Comparison of ENCODE assay signal across 23 mouse cellular contexts in genomic region chr3:65629565-65630112, GRCm38 (mm10). TPM values are rescaled to one million over a fixed set of nuclear protein-coding genes. Genes with fewer than 3 reads are reported as not detected.
A peak's percentile ranks its signal among the peaks of the same experiment; 100 is the strongest.
DNase-seq lines count a peak whose midpoint lies in the region; ATAC-seq and TF ChIP-seq lines count a peak whose summit lies in the region.
"Had no signal": no experiment of that assay in that cellular context is flagged by ENCODE, and none has a peak within 500 bp of the region (broad histone marks: within the 10 kb centered on the region; RNA-seq: fewer than 3 reads in every experiment).

No protein-coding gene starts in this region.

- no peak overlapping the region for H3K4me3 ChIP-seq in liver, adult 2 months (ENCODE audit: insufficient read depth, low read depth, low read length)
- H3K4me3 ChIP-seq in liver, postnatal 0 days (ENCODE audit: low read depth, low read length): no peak overlapping the region
- H3K4me3 ChIP-seq in intestine, embryonic 16.5 days (ENCODE audit: low read length): no peak overlapping the region
- H3K4me3 ChIP-seq in small intestine, adult 2 months (ENCODE audit: low read depth, low read length): no peak overlapping the region
- H3K4me3 ChIP-seq: embryonic facial prominence, embryonic 12.5 days; erythroblast, embryonic 14.5 days; forebrain, embryonic 12.5 days; forebrain, embryonic 15.5 days; hindbrain, embryonic 12.5 days; hindbrain, embryonic 15.5 days had no signal

- no peak overlapping the region for H3K4me2 ChIP-seq in liver, postnatal 0 days (ENCODE audit: low read depth, low read length)
- no peak overlapping the region for H3K4me2 ChIP-seq in intestine, embryonic 16.5 days (ENCODE audit: low read depth, low read length)
- H3K4me2 ChIP-seq: embryonic facial prominence, embryonic 12.5 days; forebrain, embryonic 12.5 days; forebrain, embryonic 15.5 days; heart, embryonic 11.5 days; hindbrain, embryonic 12.5 days; hindbrain, embryonic 15.5 days had no signal

- no peak for TF ChIP-seq EP300 in liver, postnatal 0 days (IDR thresholded peaks at IDR 0.05; ENCODE audit: low read depth)

- H3K27ac ChIP-seq in liver, adult 2 months (replicated peaks; ENCODE audit: insufficient read depth, low read depth, low read length): no peak overlapping the region
- no peak overlapping the region for H3K27ac ChIP-seq in liver, postnatal 0 days (ENCODE audit: low read depth)
- H3K27ac ChIP-seq in intestine, embryonic 16.5 days (ENCODE audit: low read length): 0 out of 2 replicates have a peak overlapping the region, but pooled peaks have one; percentile 55
- peak overlapping the region; percentile 41 for H3K27ac ChIP-seq in small intestine, adult 2 months (ENCODE audit: insufficient read depth, low read depth, low read length)
- H3K27ac ChIP-seq: embryonic facial prominence, embryonic 12.5 days; forebrain, embryonic 12.5 days; forebrain, embryonic 15.5 days; hindbrain, embryonic 12.5 days; hindbrain, embryonic 15.5 days had no signal

- no peak for TF ChIP-seq CTCF in liver, adult 2 months (IDR thresholded peaks at IDR 0.05; ENCODE audit: low read depth, low read length)
- no peak for TF ChIP-seq CTCF in liver, postnatal 0 days (IDR thresholded peaks at IDR 0.05; ENCODE audit: low read depth)
- no peak for TF ChIP-seq CTCF in small intestine, adult 2 months (IDR thresholded peaks at IDR 0.05; ENCODE audit: extremely low read depth, insufficient read length, insufficient replicate concordance, low read depth, low read length)

- WGBS in liver, adult 2 months: 35% methylated on average over 9 of the region's 9 CpGs
- WGBS in liver, postnatal 0 days (ENCODE audit: insufficient replicate concordance): 57% methylated on average over 9 of the region's 9 CpGs
- 60% methylated on average over 9 of the region's 9 CpGs for WGBS in intestine, embryonic 16.5 days
- 29% methylated on average over 9 of the region's 9 CpGs for WGBS in small intestine, adult 2 months

- H3K36me3 ChIP-seq in liver, adult 2 months (ENCODE audit: control insufficient read depth, insufficient read depth, low read length): no peaks in the 10 kb centered on the region
- no peaks in the 10 kb centered on the region for H3K36me3 ChIP-seq in liver, postnatal 0 days (replicated peaks; ENCODE audit: insufficient read depth, low read length)
- no peaks in the 10 kb centered on the region for H3K36me3 ChIP-seq in intestine, embryonic 16.5 days (ENCODE audit: control insufficient read depth, insufficient read depth, low read length)
- no peaks in the 10 kb centered on the region for H3K36me3 ChIP-seq in small intestine, adult 2 months (ENCODE audit: control insufficient read depth, insufficient read depth, low read length)
- H3K36me3 ChIP-seq: embryonic facial prominence, embryonic 12.5 days; forebrain, embryonic 12.5 days; forebrain, embryonic 15.5 days; hindbrain, embryonic 12.5 days; hindbrain, embryonic 15.5 days had no signal

- peaks cover 4% of the 10 kb centered on the region; the same call in 1 of the 2 replicates for H3K4me1 ChIP-seq in liver, adult 2 months (ENCODE audit: control insufficient read depth, insufficient read depth, low read length)
- no peaks in the 10 kb centered on the region for H3K4me1 ChIP-seq in liver, postnatal 0 days (ENCODE audit: insufficient read depth)
- H3K4me1 ChIP-seq in intestine, embryonic 16.5 days (ENCODE audit: control insufficient read depth, insufficient read depth, low read length): peaks cover 4% of the 10 kb centered on the region; the same call in 1 of the 2 replicates
- peaks cover 9% of the 10 kb centered on the region; the same call in 1 of the 2 replicates for H3K4me1 ChIP-seq in small intestine, adult 2 months (ENCODE audit: control insufficient read depth, insufficient read depth, insufficient read length, low read length)
- H3K4me1 ChIP-seq: forebrain, embryonic 15.5 days; hindbrain, embryonic 15.5 days had no signal

- DNase-seq in liver, adult 2 months (ENCODE audit: extremely low read depth, low read depth, low spot score): peak; percentile 63
- no peak for DNase-seq in liver, postnatal 0 days
- no peak for DNase-seq in kidney, postnatal 4 days
- no peak for DNase-seq in yolk sac, embryonic 10.5 days (ENCODE audit: low spot score)
- DNase-seq in cerebellum, adult 9-10 months: no peak
- DNase-seq: adrenal gland, adult 8-10 months; adrenal gland, postnatal 25 days; cerebellum, adult 11-12 months; cerebellum, adult 8-10 months; cerebellum, postnatal 14 days; gastrocnemius, postnatal 10 days; heart, adult 11 months had no signal

- H3K79me2 ChIP-seq in liver, adult 2 months (ENCODE audit: control insufficient read depth, insufficient read depth, low read length): no peaks in the 10 kb centered on the region

- H3K9ac ChIP-seq in liver, adult 2 months (ENCODE audit: low read depth, low read length): no peak overlapping the region
- no peak overlapping the region for H3K9ac ChIP-seq in liver, postnatal 0 days (replicated peaks)
- H3K9ac ChIP-seq in intestine, embryonic 16.5 days (ENCODE audit: low read depth, low read length): no peak overlapping the region
- H3K9ac ChIP-seq: embryonic facial prominence, embryonic 12.5 days; forebrain, embryonic 12.5 days; forebrain, embryonic 15.5 days; hindbrain, embryonic 12.5 days; hindbrain, embryonic 15.5 days had no signal

- no peak for TF ChIP-seq POLR2A in liver, adult 2 months (IDR thresholded peaks at IDR 0.05; ENCODE audit: extremely low read depth, insufficient read depth, low read length)
- TF ChIP-seq POLR2A in small intestine, adult 2 months (IDR thresholded peaks at IDR 0.05; ENCODE audit: low read depth, low read length): no peak

- no peak for ATAC-seq in liver, postnatal 0 days
- peak; percentile 93 for ATAC-seq in intestine, embryonic 16.5 days
- ATAC-seq: activated CD4-positive, CD25-positive, alpha-beta regulatory T cell, adult 4 months; CD4-positive, CD25-positive, alpha-beta regulatory T cell, adult 4 months; forebrain, embryonic 15.5 days had no signal

- no peaks in the 10 kb centered on the region for H3K9me3 ChIP-seq in liver, postnatal 0 days (ENCODE audit: low read length)
- no peaks in the 10 kb centered on the region for H3K9me3 ChIP-seq in intestine, embryonic 16.5 days (ENCODE audit: control insufficient read depth, low read length)
- H3K9me3 ChIP-seq: embryonic facial prominence, embryonic 12.5 days; forebrain, embryonic 12.5 days; forebrain, embryonic 15.5 days; hindbrain, embryonic 12.5 days; hindbrain, embryonic 15.5 days had no signal

- H3K27me3 ChIP-seq in liver, adult 2 months (ENCODE audit: control insufficient read depth, insufficient read depth, low read length): no peaks in the 10 kb centered on the region
- no peaks in the 10 kb centered on the region for H3K27me3 ChIP-seq in liver, postnatal 0 days (ENCODE audit: insufficient read depth, low read length)
- no peaks in the 10 kb centered on the region for H3K27me3 ChIP-seq in intestine, embryonic 16.5 days (replicated peaks; ENCODE audit: control insufficient read depth, insufficient read depth, low read length)
- H3K27me3 ChIP-seq in small intestine, adult 2 months (ENCODE audit: control insufficient read depth, insufficient read depth, low read length): no peaks in the 10 kb centered on the region
- H3K27me3 ChIP-seq: embryonic facial prominence, embryonic 12.5 days; forebrain, embryonic 12.5 days; forebrain, embryonic 15.5 days; hindbrain, embryonic 12.5 days; hindbrain, embryonic 15.5 days had no signal

RNA-seq across cellular contexts. Expression of gene Lekr1, which starts 36.4 kb away (rescaled TPM):
- total RNA-seq in liver, adult 2 months (2014; rRNA removed): 0.09 and 0.34 TPM in 2 replicates
- not detected in 2 replicates for polyA plus RNA-seq in liver, adult 2 months (2012; rRNA removed)
- 1.0 TPM in 2 replicates for polyA plus RNA-seq in liver, postnatal 0 days (2015; fragmentation: Nextera tagmentation; extraction: Ambion mirVana)
- 6.2 and 7.3 TPM in 2 replicates for polyA plus RNA-seq in intestine, embryonic 16.5 days (2015; fragmentation: Nextera tagmentation; extraction: Ambion mirVana)
- polyA plus RNA-seq in small intestine, adult 2 months (2012; rRNA removed): 0.32 TPM in 1 of 2 replicates, not detected in the other
- polyA plus RNA-seq: erythroblast, embryonic 14.5 days had no signal

Comparison
In these comparisons a context has a peak if more than half of its experiments do, and no peak if none do; other contexts are left out.
1. H3K27ac ChIP-seq: peak in intestine, embryonic 16.5 days (single experiment) and small intestine, adult 2 months (single experiment); none in liver, adult 2 months (single experiment) and liver, postnatal 0 days (single experiment).